Mouse (Mus musculus) thymus, adult 2 months (tissue): ENCODE measurements around the gene Mafg.

Experiments
- CTCF ChIP-seq: fragments of 200-500 bp; IDR thresholded peaks from 2 replicates; pipeline ENCODE4 v1.5.1; 2012; ENCODE audit warnings: mild to moderate bottlenecking, control low read depth, low read length, moderate library complexity, borderline replicate concordance; ENCODE audit not compliant: control insufficient read depth, poor library complexity, insufficient read depth; ENCODE audit errors: extremely low read depth
- POLR2A ChIP-seq: fragments of 200-500 bp; IDR thresholded peaks from 2 replicates; pipeline ENCODE4 v1.6.1; 2012; ENCODE audit warnings: mild to moderate bottlenecking, low read length, control low read depth, moderate library complexity; ENCODE audit not compliant: control insufficient read depth, poor library complexity, insufficient read depth; ENCODE audit errors: extremely low read depth

- no peak for TF ChIP-seq CTCF
- no peak for TF ChIP-seq POLR2A
These were observed 2.3 kb downstream of the Mafg start for GRCm38 (mm10) chr11:120630881-120631725.
